Mouse (Mus musculus) limb, embryonic 15.5 days (tissue): ENCODE measurements around the gene Cd72. TPM values are rescaled to one million over a fixed set of nuclear protein-coding genes. Genes with fewer than 3 reads are reported as not detected.

Experiments
- ATAC-seq: fragments of 200-750 bp; cut with Nextera tagmentation; 2 replicates; pipeline ENCODE4 v1.8.0; 2017; ENCODE audit warnings: low read depth, moderate TSS enrichment; ENCODE audit not compliant: insufficient number of reproducible peaks, low FRiP score, low TSS enrichment
- H3K27ac ChIP-seq: fragments of 300-500 bp; sonication (generic); 2 replicates; pipeline ENCODE4 v1.5.1; 2015; ENCODE audit warnings: moderate library complexity, mild to moderate bottlenecking, inconsistent platforms
- H3K27me3 ChIP-seq: fragments of 300-500 bp; sonication (generic); 2 replicates; pipeline ENCODE4 v1.6.1; 2015; ENCODE audit warnings: inconsistent platforms
- H3K36me3 ChIP-seq: fragments of 300-500 bp; sonication (generic); 2 replicates; pipeline ENCODE4 v1.6.1; 2015; ENCODE audit warnings: inconsistent platforms
- H3K4me1 ChIP-seq: fragments of 300-500 bp; sonication (generic); 2 replicates; pipeline ENCODE4 v1.6.1; 2015; ENCODE audit warnings: inconsistent platforms
- H3K4me2 ChIP-seq: fragments of 300-500 bp; sonication (generic); 2 replicates; pipeline ENCODE4 v1.6.1; 2015; ENCODE audit warnings: mild to moderate bottlenecking, inconsistent platforms
- H3K4me3 ChIP-seq: fragments of 300-500 bp; sonication (generic); 2 replicates; pipeline ENCODE4 v1.5.1; 2015; ENCODE audit warnings: mild to moderate bottlenecking, inconsistent platforms
- H3K9ac ChIP-seq: fragments of 300-500 bp; sonication (generic); 2 replicates; pipeline ENCODE4 v1.6.1; 2015; ENCODE audit warnings: inconsistent platforms
- H3K9me3 ChIP-seq: fragments of 300-500 bp; sonication (generic); 2 replicates; pipeline ENCODE4 v1.6.1; 2016; ENCODE audit warnings: inconsistent platforms
- WGBS: fragments of 180-500 bp; shearing (Covaris S2); methylation state at CpG from one replicate; pipeline ENCODE4 v1.1.7; 2015; 5-methylcytosine and 5-hydroxymethylcytosine counted together
- polyA plus RNA-seq: library from polyadenylated mRNA; unstranded; fragments of >200 nt; fragmentation: Nextera tagmentation; extraction: Ambion mirVana; gene quantifications from 2 replicates; pipeline ENCODE4 v1.2.1, GENCODE M21; 2015

The Cd72 gene
- polyA plus RNA-seq, 1 experiment from 2014 or later: 4.1 TPM

DNA sequence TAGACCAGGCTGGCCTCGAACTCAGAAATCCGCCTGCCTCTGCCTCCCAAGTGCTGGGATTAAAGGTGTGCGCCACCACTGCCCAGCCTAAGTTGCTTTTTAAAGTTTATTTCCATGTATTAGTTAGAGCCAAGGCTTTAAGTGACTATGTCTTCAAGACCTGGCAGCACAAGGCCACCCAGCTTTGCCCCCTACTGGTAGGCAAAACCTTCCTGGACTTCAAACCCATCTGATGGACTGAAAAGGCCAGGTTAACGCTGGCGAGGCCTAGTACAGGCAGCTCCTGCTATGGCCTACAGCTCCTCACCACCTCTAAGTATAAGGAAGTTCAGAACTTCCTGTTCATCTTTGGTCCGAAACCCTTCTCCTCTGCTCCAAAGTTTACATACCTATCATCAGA lies 22.2 kb upstream of the Cd72 start:
- Histone ChIP-seq H3K9ac (no peak overlapping the region), H3K4me1 (peaks cover 5% of the 10 kb centered on the region), H3K36me3 (no peaks in the 10 kb centered on the region), H3K9me3 (no peaks in the 10 kb centered on the region), H3K4me3 (no peak overlapping the region), H3K4me2 (no peak overlapping the region), H3K27me3 (no peaks in the 10 kb centered on the region), H3K27ac (no peak overlapping the region)
- ATAC-seq: no peak
- 87% methylated on average over 6 of the region's 6 CpGs for WGBS

DNA sequence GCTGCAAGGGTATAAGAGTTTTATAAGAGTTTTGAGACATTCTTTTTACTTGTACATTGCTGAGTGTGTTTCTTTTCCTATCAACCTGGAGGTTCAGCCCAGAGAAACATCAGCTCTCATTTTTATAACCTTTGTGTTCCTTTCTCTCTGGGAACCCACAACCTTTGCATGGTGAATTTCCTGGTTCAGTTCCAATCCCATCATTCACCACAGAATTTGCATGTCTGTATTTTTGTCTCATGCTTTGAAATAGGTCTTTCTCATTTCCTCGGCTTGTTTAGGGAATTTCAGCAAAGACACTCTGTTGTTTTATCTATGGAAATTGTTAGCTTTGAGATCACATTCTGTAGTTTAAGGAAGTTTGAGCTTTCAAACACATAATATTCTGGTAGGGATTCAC lies 19.2 kb upstream of the Cd72 start:
- Histone ChIP-seq H3K36me3 (no peaks in the 10 kb centered on the region), H3K4me2 (no peak overlapping the region), H3K9ac (no peak overlapping the region), H3K9me3 (no peaks in the 10 kb centered on the region), H3K27ac (no peak overlapping the region), H3K27me3 (no peaks in the 10 kb centered on the region), H3K4me3 (no peak overlapping the region), H3K4me1 (peaks cover 5% of the 10 kb centered on the region)
- 78% methylated on average over 1 of the region's 1 CpGs for WGBS
- no peak for ATAC-seq

DNA sequence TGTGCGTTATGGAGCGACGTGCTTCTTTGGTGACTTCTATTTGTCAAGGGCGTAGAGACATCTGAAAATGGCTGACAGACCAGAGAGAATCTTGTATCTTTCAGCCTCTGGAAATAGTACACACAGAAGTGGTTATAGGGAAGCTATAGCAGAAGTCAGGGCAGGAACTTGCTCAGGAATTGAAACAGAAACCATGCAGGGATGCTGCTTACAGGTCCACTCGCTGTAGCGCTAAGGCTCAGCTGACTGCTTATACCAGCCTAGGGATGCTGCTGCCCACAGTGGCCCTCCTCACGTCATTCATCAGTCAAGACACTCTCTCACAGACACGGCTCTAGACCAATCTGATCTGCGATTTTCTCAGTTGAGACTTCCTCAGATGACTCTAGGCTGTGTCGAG lies 15.9 kb upstream of the Cd72 start:
- no peaks in the 10 kb centered on the region for H3K4me1 ChIP-seq
- no peak overlapping the region for H3K4me2 ChIP-seq
- WGBS: 86% methylated on average over 10 of the region's 10 CpGs
- no peaks in the 10 kb centered on the region for H3K27me3 ChIP-seq
- H3K9ac ChIP-seq: no peak overlapping the region
- no peaks in the 10 kb centered on the region for H3K36me3 ChIP-seq
- no peak overlapping the region for H3K4me3 ChIP-seq
- H3K27ac ChIP-seq: no peak overlapping the region
- ATAC-seq: no peak
- no peaks in the 10 kb centered on the region for H3K9me3 ChIP-seq

DNA sequence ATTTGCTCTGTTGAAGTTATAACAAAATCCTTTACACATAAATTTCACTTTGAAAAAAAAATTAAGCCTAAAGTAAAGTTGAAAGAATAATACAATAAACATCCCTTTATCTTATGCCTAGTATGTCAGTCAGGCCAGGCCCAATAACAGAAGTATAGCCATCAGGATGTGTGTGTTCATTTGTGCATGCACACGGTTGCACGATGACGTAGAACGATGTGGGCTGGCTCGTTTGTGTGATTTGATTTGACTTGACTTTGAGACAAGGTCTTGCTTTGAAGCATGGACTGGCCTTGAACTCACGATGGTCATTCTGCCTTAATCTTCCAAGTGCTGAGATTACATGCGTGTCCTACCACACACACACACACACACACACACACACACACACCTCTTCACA lies 12.4 kb upstream of the Cd72 start:
- ATAC-seq: no peak
- H3K9ac ChIP-seq: no peak overlapping the region
- H3K27ac ChIP-seq: no peak overlapping the region
- no peaks in the 10 kb centered on the region for H3K4me1 ChIP-seq
- no peaks in the 10 kb centered on the region for H3K9me3 ChIP-seq
- H3K27me3 ChIP-seq: no peaks in the 10 kb centered on the region
- 86% methylated on average over 7 of the region's 7 CpGs for WGBS
- no peaks in the 10 kb centered on the region for H3K36me3 ChIP-seq
- H3K4me3 ChIP-seq: no peak overlapping the region
- no peak overlapping the region for H3K4me2 ChIP-seq

DNA sequence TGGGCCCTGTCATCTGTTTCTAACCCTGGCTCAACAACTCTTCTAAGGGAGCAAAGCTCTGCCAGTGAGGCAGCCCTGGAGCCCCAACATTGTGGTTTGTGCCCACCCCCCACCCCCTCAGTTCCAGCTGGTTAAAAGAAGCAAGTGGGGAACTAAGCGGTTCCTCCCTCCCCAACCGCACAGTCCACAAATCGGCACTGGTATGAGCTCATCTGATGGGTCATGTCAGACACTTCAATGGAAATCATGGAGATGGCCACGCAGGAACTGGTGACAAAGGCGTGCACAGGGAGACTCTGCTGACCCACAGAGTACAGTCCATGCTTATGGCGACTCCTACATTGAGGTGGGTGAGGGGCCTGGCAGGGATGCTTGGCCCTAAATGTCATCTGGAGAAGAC lies 11.5 kb upstream of the Cd72 start:
- H3K4me2 ChIP-seq: no peak overlapping the region
- 86% methylated on average over 6 of the region's 6 CpGs for WGBS
- no peak for ATAC-seq
- H3K4me3 ChIP-seq: no peak overlapping the region
- no peak overlapping the region for H3K9ac ChIP-seq
- H3K4me1 ChIP-seq: no peaks in the 10 kb centered on the region
- H3K9me3 ChIP-seq: no peaks in the 10 kb centered on the region
- no peaks in the 10 kb centered on the region for H3K36me3 ChIP-seq
- no peak overlapping the region for H3K27ac ChIP-seq
- H3K27me3 ChIP-seq: no peaks in the 10 kb centered on the region

DNA sequence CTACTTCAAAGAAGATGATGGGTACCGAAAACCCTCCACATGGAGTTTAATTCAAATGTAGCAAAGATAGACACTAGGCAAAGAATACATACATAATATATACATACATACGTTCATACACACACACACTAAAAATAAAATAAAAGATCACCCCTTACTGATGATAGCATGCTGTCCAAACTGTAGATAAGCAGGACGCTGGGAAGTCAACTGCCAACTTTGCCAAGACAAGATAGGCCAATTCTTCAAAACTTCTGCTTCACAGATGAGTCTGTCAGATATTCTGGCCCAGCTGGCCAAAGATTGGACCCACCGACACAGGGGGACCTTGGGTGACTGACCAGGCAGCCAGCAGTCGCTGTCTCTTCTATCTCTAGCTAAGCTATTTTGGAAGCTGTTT lies 8.7 kb upstream of the Cd72 start:
- H3K27ac ChIP-seq: no peak overlapping the region
- H3K4me2 ChIP-seq: no peak overlapping the region
- no peaks in the 10 kb centered on the region for H3K36me3 ChIP-seq
- H3K9ac ChIP-seq: no peak overlapping the region
- H3K27me3 ChIP-seq: no peaks in the 10 kb centered on the region
- 88% methylated on average over 5 of the region's 5 CpGs for WGBS
- no peaks in the 10 kb centered on the region for H3K9me3 ChIP-seq
- no peaks in the 10 kb centered on the region for H3K4me1 ChIP-seq
- H3K4me3 ChIP-seq: no peak overlapping the region
- ATAC-seq: no peak

DNA sequence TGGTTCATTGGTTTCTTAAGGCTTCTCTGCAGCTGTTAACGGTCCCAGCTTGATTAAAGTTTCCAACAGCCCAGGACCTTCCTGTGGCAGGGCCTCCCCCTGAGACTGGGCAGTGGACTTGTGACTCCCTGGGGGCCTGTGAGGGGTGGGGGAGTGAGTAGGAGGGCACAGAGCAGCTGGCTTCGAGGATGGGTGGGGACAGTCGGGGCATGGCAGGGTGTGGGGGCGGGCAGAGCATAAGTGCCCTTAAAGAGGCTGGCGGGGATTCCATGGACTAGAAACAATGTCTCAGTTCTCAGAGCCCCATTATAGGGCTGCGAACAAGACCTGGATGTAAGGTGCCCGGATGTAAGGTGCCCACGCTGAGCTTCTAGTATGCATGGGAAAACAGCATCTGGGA lies 2.7 kb upstream of the Cd72 start:
- Histone ChIP-seq H3K9ac (no peak overlapping the region), H3K27ac (no peak overlapping the region), H3K27me3 (peaks cover 29% of the 10 kb centered on the region), H3K4me2 (no peak overlapping the region), H3K4me3 (no peak overlapping the region), H3K9me3 (no peaks in the 10 kb centered on the region), H3K4me1 (peaks cover 19% of the 10 kb centered on the region), H3K36me3 (no peaks in the 10 kb centered on the region)
- 25% methylated on average over 8 of the region's 8 CpGs for WGBS
- no peak for ATAC-seq

DNA sequence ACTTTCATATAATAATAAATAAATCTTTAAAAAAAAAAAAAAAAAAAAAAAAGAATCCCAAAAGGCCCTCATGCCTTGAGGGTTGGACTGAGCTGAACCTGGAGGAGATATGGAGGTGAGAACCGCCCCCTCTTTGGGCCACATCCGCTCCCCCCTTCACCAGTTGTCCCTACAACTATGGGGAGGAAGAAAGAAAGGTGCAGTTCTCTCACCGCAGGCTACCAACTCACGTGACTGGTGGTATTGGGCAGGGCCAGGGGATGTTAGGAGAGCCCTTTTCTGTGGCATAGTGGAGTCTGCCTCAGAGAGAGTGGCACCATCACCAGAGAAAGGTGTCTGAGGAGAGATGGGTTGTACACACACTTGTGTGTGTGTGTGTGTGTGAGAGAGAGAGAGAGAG lies 2.0 kb upstream of the Cd72 start:
- Histone ChIP-seq H3K9ac (no peak overlapping the region), H3K9me3 (no peaks in the 10 kb centered on the region), H3K36me3 (no peaks in the 10 kb centered on the region), H3K27me3 (peaks cover 30% of the 10 kb centered on the region), H3K4me3 (no peak overlapping the region), H3K27ac (no peak overlapping the region), H3K4me1 (peaks cover 19% of the 10 kb centered on the region), H3K4me2 (no peak overlapping the region)
- ATAC-seq: no peak
- WGBS: 20% methylated on average over 4 of the region's 4 CpGs

DNA sequence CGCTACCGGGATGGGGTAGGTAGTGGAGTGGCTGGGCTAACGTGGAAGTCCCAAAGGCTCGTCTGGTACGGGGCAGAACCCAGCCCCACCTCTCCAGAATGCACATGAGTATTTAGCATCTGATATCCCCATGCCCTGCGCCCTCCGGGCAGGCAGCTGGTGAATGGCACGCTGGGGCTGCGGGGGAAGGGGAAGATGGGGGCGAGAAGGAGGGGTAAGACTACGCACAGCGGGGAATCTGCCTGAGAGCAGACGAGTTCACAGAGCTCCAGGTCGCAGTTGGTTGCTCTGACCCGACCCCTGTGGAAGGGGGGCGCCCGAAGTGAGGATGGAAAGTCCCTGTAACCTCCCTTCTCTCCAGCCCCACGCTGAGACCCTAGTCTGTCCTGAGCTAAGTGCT lies 1.0 kb downstream of the Cd72 start:
- Histone ChIP-seq H3K9ac (no peak overlapping the region), H3K4me1 (peaks cover 22% of the 10 kb centered on the region), H3K36me3 (peaks cover 2% of the 10 kb centered on the region), H3K27ac (no peak overlapping the region), H3K4me3 (peak overlapping the region; percentile 22), H3K4me2 (peak overlapping the region; percentile 44), H3K9me3 (no peaks in the 10 kb centered on the region), H3K27me3 (peaks cover 30% of the 10 kb centered on the region)
- under 1% methylated on average over 18 of the region's 18 CpGs for WGBS
- ATAC-seq: no peak

DNA sequence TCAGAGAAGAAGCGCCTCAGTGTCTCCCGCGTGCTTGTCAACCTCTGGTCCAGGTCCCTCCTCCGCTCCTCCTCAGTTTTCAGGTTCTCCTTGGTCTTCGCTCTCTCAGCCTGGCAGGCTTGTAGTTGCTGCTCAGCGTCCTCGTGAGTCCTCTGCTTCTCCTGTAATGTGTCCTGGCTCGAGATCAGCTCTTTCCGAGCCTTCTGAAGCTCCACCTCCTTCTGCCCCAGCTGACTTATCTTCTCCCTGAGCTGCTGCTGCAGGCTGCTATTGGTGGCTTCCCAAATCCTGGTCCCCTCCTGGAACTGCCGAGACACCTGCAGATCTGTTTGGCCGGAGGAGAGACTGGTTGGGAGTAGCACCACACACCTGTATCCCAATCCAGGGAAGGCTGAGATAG lies 2.1 kb downstream of the Cd72 start:
- Histone ChIP-seq H3K4me2 (no peak overlapping the region), H3K4me3 (no peak overlapping the region), H3K27ac (no peak overlapping the region), H3K9me3 (no peaks in the 10 kb centered on the region), H3K9ac (no peak overlapping the region), H3K36me3 (peaks cover 13% of the 10 kb centered on the region), H3K27me3 (peaks cover 30% of the 10 kb centered on the region), H3K4me1 (peaks cover 24% of the 10 kb centered on the region)
- 48% methylated on average over 11 of the region's 11 CpGs for WGBS
- no peak for ATAC-seq

DNA sequence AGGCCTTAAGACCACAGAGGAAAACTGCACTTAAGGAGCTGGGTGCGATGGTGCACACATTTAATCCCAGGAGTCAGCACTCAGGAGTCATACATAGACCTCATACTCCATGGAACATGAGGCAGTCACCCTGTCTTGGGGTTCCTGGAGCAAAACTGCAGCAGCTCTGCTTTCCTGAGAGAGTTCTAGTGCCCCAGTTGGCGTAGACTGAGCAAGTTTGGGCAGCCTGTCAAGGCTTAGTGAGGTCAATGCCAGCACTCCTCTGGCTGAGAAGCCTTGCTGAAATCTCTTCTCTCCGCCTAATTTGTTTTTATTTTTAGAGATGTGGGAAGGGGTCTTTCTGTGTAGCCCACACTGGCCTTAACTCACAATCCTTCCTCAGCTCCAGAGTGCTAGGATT lies 5.9 kb downstream of the Cd72 start:
- Histone ChIP-seq H3K4me1 (peaks cover 34% of the 10 kb centered on the region), H3K27ac (no peak overlapping the region), H3K4me3 (no peak overlapping the region), H3K4me2 (no peak overlapping the region), H3K27me3 (peaks cover 16% of the 10 kb centered on the region), H3K36me3 (peaks cover 37% of the 10 kb centered on the region), H3K9ac (no peak overlapping the region), H3K9me3 (no peaks in the 10 kb centered on the region)
- no peak for ATAC-seq
- WGBS: 92% methylated on average over 3 of the region's 3 CpGs

DNA sequence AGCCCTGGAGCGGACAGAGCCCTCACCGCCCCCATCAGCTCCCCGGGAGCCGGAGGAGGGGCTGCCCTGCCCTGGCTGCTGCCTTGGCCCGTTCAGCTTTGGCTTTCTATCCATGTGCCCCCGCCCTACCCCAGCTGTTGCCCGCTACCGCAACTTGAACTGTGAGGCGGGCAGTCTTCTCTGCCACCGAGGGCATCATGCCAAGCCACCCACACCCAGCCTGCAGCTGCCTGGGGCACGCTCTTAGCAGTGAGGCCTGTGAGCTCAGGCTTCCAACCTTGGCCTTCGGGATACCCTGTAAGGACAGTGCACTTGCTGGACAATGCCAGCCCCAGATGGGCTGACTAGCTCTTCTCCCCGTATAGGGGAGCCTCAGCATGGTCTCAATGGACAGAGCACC lies 7.2 kb downstream of the Cd72 start:
- Histone ChIP-seq H3K27me3 (peaks cover 3% of the 10 kb centered on the region; the same call in 1 of the 2 replicates), H3K36me3 (peaks cover 37% of the 10 kb centered on the region), H3K4me3 (no peak overlapping the region), H3K9ac (no peak overlapping the region), H3K4me2 (no peak overlapping the region), H3K9me3 (no peaks in the 10 kb centered on the region), H3K27ac (no peak overlapping the region), H3K4me1 (peaks cover 28% of the 10 kb centered on the region)
- WGBS: 74% methylated on average over 13 of the region's 13 CpGs
- ATAC-seq: no peak

DNA sequence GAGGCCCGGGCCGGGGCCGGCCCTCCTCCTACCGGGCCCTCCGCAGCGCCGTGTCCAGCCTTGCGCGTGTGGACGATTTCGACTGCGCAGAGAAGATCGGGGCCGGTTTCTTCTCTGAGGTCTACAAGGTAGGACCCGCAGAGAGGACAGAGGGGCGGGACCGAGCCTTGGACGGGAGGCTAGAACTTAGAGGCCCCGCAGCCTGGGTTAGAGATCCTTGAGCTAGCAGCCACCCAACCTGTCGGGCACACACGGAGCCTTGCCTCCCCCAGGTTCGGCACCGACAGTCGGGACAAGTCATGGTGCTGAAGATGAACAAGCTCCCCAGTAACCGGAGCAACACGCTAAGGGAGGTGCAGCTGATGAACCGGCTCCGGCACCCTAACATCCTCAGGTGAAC lies 10.9 kb downstream of the Cd72 start:
- Histone ChIP-seq H3K9me3 (no peaks in the 10 kb centered on the region), H3K9ac (peak overlapping the region; percentile 99), H3K4me2 (peak overlapping the region; percentile 89), H3K4me3 (peak overlapping the region; percentile 97), H3K27ac (peak overlapping the region; percentile 93), H3K36me3 (peaks cover 36% of the 10 kb centered on the region), H3K27me3 (no peaks in the 10 kb centered on the region), H3K4me1 (peaks cover 25% of the 10 kb centered on the region)
- WGBS: under 1% methylated on average over 28 of the region's 28 CpGs
- ATAC-seq: no peak
